In genomic region chr8:105636963-105637510, GRCm38 (mm10) we compare ENCODE assay signal across 8 mouse cellular contexts. TPM values are rescaled to one million over a fixed set of nuclear protein-coding genes. Genes with fewer than 3 reads are reported as not detected.
DNase-seq lines count a peak whose midpoint lies in the region; ATAC-seq and TF ChIP-seq lines count a peak whose summit lies in the region.

Gene Agrp (minus strand): TSS chr8:105637393.

- no peaks in the 10 kb centered on the region for H3K9me3 ChIP-seq in CH12.LX (replicated peaks; ENCODE audit: low read length)

- H3K27me3 ChIP-seq in CH12.LX (replicated peaks), result no peaks in the 10 kb centered on the region

- peak; percentile 53 for TF ChIP-seq POLR2A in CH12.LX (IDR thresholded peaks at IDR 0.05; ENCODE audit: low read depth, low read length)

- dilution Hi-C loops in CH12.LX (cut with MboI; ENCODE audit: extremely low pct_ligation_motif_present, extremely low pct_unique_long_range_greater_than_20kb, low sequenced_read_pairs), result no loop called here

- H3K36me3 ChIP-seq in CH12.LX (replicated peaks in 1 of 2; ENCODE audit: control insufficient read depth in 1 of 2, insufficient read depth in 1 of 2, low read length in 1 of 2) (peaks cover 0 to 4% of the 10 kb centered on the region in 2 experiments), macrophage (ENCODE audit: inconsistent target) (no peaks in the 10 kb centered on the region)

- H3K4me3 ChIP-seq in CH12.LX (replicated peaks in 1 of 3; ENCODE audit: low read depth in 2 of 3, low read length in 2 of 3, poor library complexity in 1 of 3) (peak within 1 kb of the TSS; percentile 73 to 89 (median 79)), macrophage (ENCODE audit: inconsistent target) (peak within 1 kb of the TSS; percentile 65)
- H3K4me3 ChIP-seq in layer of hippocampus, adult 2 months, result peak within 1 kb of the TSS; percentile 75

- no peak for TF ChIP-seq RAD21 in CH12.LX (IDR thresholded peaks at IDR 0.05; ENCODE audit: low read depth, low read length)

- TF ChIP-seq CTCF in CH12.LX (conservative IDR thresholded peaks at IDR 0.05 in 1 of 2, IDR thresholded peaks at IDR 0.05 in 1 of 2; ENCODE audit: low read depth in 2 of 2, low read length in 2 of 2), result peak in 1 of 2 experiments; percentile 9; a peak in 1 of 4 replicates
- TF ChIP-seq CTCF in layer of hippocampus, adult 2 months (conservative IDR thresholded peaks at IDR 0.05), result no peak; the same call in 1 of the 2 replicates

- in situ Hi-C loops in CH12.LX (cut with MboI; ENCODE audit: low pct_ligation_motif_present, low pct_unique_long_range_greater_than_20kb, low sequenced_read_pairs), result loop anchor here (5.0 kb wide), 1 partner anchor 50 kb away; the partner anchor contains the start of gene Carmil2

- TF ChIP-seq EP300 in CH12.LX (IDR thresholded peaks at IDR 0.05; ENCODE audit: low read length), result no peak

- H3K9ac ChIP-seq in CH12.LX (ENCODE audit: insufficient read depth, low read depth), result peak within 1 kb of the TSS; percentile 91

- H3K4me1 ChIP-seq in CH12.LX (ENCODE audit: control insufficient read depth in 1 of 2, insufficient read depth in 2 of 2), result peaks cover 4 to 42% of the 10 kb centered on the region in 2 experiments; a peak in 3 of 4 replicates

- ATAC-seq in cerebellum, adult (ENCODE audit: insufficient number of reproducible peaks, low FRiP score, low TSS enrichment), result peak; percentile 40; the same call in 1 of the 2 replicates

- 1% methylated on average over 45 of the region's 63 CpGs for WGBS in macrophage (ENCODE audit: missing documents)

- H3K27ac ChIP-seq in CH12.LX (ENCODE audit: insufficient read depth, low read depth) (peak within 1 kb of the TSS; percentile 93), macrophage (peak within 1 kb of the TSS; percentile 72)
- H3K27ac ChIP-seq in layer of hippocampus, adult 2 months, result peak within 1 kb of the TSS; percentile 100

- no peak for DNase-seq in cerebellum, adult 11-12 months
- no peak for DNase-seq in CH12.LX (ENCODE audit: extremely low read depth)
- peak; percentile 41 to 60 for DNase-seq in cerebellum, postnatal 4 days (ENCODE audit: low spot score in 2 of 2)
- peak; percentile 36 for DNase-seq in gastrocnemius, postnatal 25 days
- DNase-seq in layer of hippocampus, adult 2 months (ENCODE audit: low spot score in 2 of 2), result no peak
- DNase-seq in right cerebral cortex, postnatal 25 days, result peak; percentile 72

- H3K79me2 ChIP-seq in CH12.LX (replicated peaks; ENCODE audit: control insufficient read depth, extremely low read depth, insufficient read depth, poor library complexity, severe bottlenecking) (peaks cover 58% of the 10 kb centered on the region), macrophage (ENCODE audit: inconsistent target) (peaks cover 55% of the 10 kb centered on the region)

- H3K4me2 ChIP-seq in CH12.LX (ENCODE audit: insufficient read depth, low read depth, poor library complexity, severe bottlenecking), result peak within 1 kb of the TSS; percentile 97

TF ChIP-seq in CH12.LX, 34 proteins besides CTCF, POLR2A, EP300 and RAD21:
- TF ChIP-seq ZMIZ1 (IDR thresholded peaks at IDR 0.05; ENCODE audit: low read depth, low read length) (no peak), JUND (conservative IDR thresholded peaks at IDR 0.05; ENCODE audit: low read depth, low read length) (no peak), ELF1 (IDR thresholded peaks at IDR 0.05; ENCODE audit: low read depth, low read length) (0 out of 2 replicates have a peak, but pooled peaks have one; percentile 31), IRF4 (IDR thresholded peaks at IDR 0.05; ENCODE audit: low read depth, low read length) (0 out of 2 replicates have a peak, but pooled peaks have one; percentile 13), CHD1 (IDR thresholded peaks at IDR 0.05; ENCODE audit: low read depth, low read length) (peak; percentile 27), HCFC1 (IDR thresholded peaks at IDR 0.05; ENCODE audit: low read depth, low read length) (peak; percentile 25; the same call in 1 of the 2 replicates), TBP (conservative IDR thresholded peaks at IDR 0.05; ENCODE audit: low read depth, low read length) (no peak), MAZ (IDR thresholded peaks at IDR 0.05; ENCODE audit: low read depth, low read length) (no peak), POLR2AphosphoS2 (IDR thresholded peaks at IDR 0.05; ENCODE audit: low read depth, low read length) (no peak), USF2 (conservative IDR thresholded peaks at IDR 0.05; ENCODE audit: low read depth, low read length) (no peak), ETS1 (conservative IDR thresholded peaks at IDR 0.05; ENCODE audit: low read depth, low read length) (no peak), MEF2A (IDR thresholded peaks at IDR 0.05; ENCODE audit: borderline replicate concordance, low read depth, low read length) (no peak), GABPA (IDR thresholded peaks at IDR 0.05; ENCODE audit: insufficient replicate concordance, low read depth, low read length) (no peak), BHLHE40 (IDR thresholded peaks at IDR 0.05; ENCODE audit: low read depth, low read length) (no peak), ZNF384 (IDR thresholded peaks at IDR 0.05; ENCODE audit: low read depth, low read length) (no peak), ZC3H11A (IDR thresholded peaks at IDR 0.05; ENCODE audit: low read depth, low read length) (no peak), E2F4 (IDR thresholded peaks at IDR 0.05; ENCODE audit: insufficient replicate concordance, low read depth, low read length) (no peak), ZKSCAN1 (IDR thresholded peaks at IDR 0.05; ENCODE audit: borderline replicate concordance, low read depth, low read length) (no peak), SMC3 (IDR thresholded peaks at IDR 0.05; ENCODE audit: low read depth, low read length) (no peak), MYC (IDR thresholded peaks at IDR 0.05; ENCODE audit: low read depth, low read length) (no peak), USF1 (IDR thresholded peaks at IDR 0.05; ENCODE audit: low read depth, low read length) (no peak), SIN3A (IDR thresholded peaks at IDR 0.05; ENCODE audit: low read length) (no peak; the same call in 1 of the 2 replicates), JUN (IDR thresholded peaks at IDR 0.05; ENCODE audit: insufficient read depth, low read depth, low read length) (no peak), UBTF (IDR thresholded peaks at IDR 0.05; ENCODE audit: low read depth, low read length) (peak; percentile 90; the same call in 1 of the 2 replicates), MAFK (IDR thresholded peaks at IDR 0.05; ENCODE audit: insufficient replicate concordance, low read length) (no peak), PAX5 (IDR thresholded peaks at IDR 0.05; ENCODE audit: low read length) (no peak), RCOR1 (conservative IDR thresholded peaks at IDR 0.05; ENCODE audit: low read depth, low read length) (no peak), NELFE (IDR thresholded peaks at IDR 0.05; ENCODE audit: low read depth, low read length) (0 out of 2 replicates have a peak, but pooled peaks have one; percentile 12), NRF1 (IDR thresholded peaks at IDR 0.05; ENCODE audit: low read depth, low read length) (no peak), KAT2A (IDR thresholded peaks at IDR 0.05; ENCODE audit: insufficient replicate concordance, low read length) (no peak), TCF12 (IDR thresholded peaks at IDR 0.05; ENCODE audit: low read depth, low read length) (no peak), MAX (IDR thresholded peaks at IDR 0.05; ENCODE audit: low read length) (no peak; the same call in 1 of the 2 replicates), CHD2 (IDR thresholded peaks at IDR 0.05; ENCODE audit: low read length) (no peak; the same call in 1 of the 2 replicates), MXI1 (IDR thresholded peaks at IDR 0.05; ENCODE audit: low read depth, low read length) (peak; percentile 55)

RNA-seq across cellular contexts. Expression of gene Agrp, which starts in this region (rescaled TPM):
- 0.21 and 0.30 TPM in 2 replicates for total RNA-seq in CH12.LX (2012; rRNA removed)
- total RNA-seq in CH12.LX (2014; rRNA removed), result not detected in 2 replicates
- not detected in 2 replicates for polyA plus RNA-seq in CH12.LX (2012; ENCODE audit: insufficient read length, low read depth)
- total RNA-seq in gastrocnemius, postnatal 25 days (2021), result 1 to 10 TPM in 1 of 2 experiments, not detected in 1; 1.7 TPM
- not detected for total RNA-seq in layer of hippocampus, adult 2 months (2021)
- not detected for total RNA-seq in macrophage (2018; cell fraction: chromatin; rRNA removed)
- total RNA-seq in macrophage (2018; cell fraction: cytosol; rRNA removed), result not detected
- not detected for total RNA-seq in macrophage (2018; cell fraction: nucleus; rRNA removed)
- polyA plus RNA-seq in macrophage (2018), result not detected in 3 replicates

Comparison
In these comparisons a context has a peak if more than half of its experiments do, and no peak if none do; other contexts are left out.
1. DNase-seq: peak in cerebellum, postnatal 4 days (2 of 2), gastrocnemius, postnatal 25 days (single experiment) and right cerebral cortex, postnatal 25 days (single experiment); none in cerebellum, adult 11-12 months (single experiment), CH12.LX (single experiment) and layer of hippocampus, adult 2 months (0 of 2).
2. Peak in every context shown above with its lines, with median percentiles within 50 percentile points of each other: H3K27ac ChIP-seq and H3K4me3 ChIP-seq.